Mouse (Mus musculus): ENCODE measurements at regions not wholly inside any gene's neighbourhood (a gene's known extent, or its start where the extent isn't known, plus 50 kb on each side); places are given as distances from the start of the nearest gene placed in this dataset.

DNA sequence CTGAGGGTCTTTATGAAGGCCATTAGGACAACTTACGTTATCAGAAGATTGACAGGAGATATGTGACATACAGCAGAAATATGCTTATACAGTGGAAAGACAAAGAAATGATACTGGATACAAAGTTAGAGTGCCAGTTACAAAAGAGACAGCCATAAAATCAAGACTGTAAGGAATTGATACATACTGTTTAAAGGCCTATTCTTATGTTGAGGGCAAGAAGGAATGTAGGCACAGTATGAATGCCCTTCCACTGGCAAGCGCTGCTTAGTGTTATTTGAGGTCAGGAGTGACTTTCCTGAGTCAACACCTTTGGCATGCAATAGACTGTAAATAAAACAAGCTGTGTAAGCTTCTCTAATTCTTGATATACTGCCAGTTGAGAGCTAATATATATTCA lies 421.5 kb downstream of the Frk start:
- no peaks in the 10 kb centered on the region for H3K27me3 ChIP-seq (ENCODE audit: control insufficient read depth, insufficient read depth, low read length)
- no peak overlapping the region for H3K4me2 ChIP-seq (ENCODE audit: low read depth, low read length, severe bottlenecking)
- H3K9ac ChIP-seq (ENCODE audit: low read length): no peak overlapping the region
- no peaks in the 10 kb centered on the region for H3K36me3 ChIP-seq (ENCODE audit: control insufficient read depth, insufficient read depth, low read length)
- no peak overlapping the region for H3K27ac ChIP-seq (ENCODE audit: low read depth, low read length)
- no peak for DNase-seq (ENCODE audit: low spot score)
- 92% methylated on average over 2 of the region's 2 CpGs for WGBS
- H3K4me3 ChIP-seq (ENCODE audit: low read depth, low read length): no peak overlapping the region
- ATAC-seq (replicated peaks; ENCODE audit: low FRiP score): no peak
- no peaks in the 10 kb centered on the region for H3K9me3 ChIP-seq (ENCODE audit: control insufficient read depth, low read length)
- no peaks in the 10 kb centered on the region for H3K4me1 ChIP-seq (replicated peaks; ENCODE audit: control insufficient read depth, insufficient read depth, low read length)

DNA sequence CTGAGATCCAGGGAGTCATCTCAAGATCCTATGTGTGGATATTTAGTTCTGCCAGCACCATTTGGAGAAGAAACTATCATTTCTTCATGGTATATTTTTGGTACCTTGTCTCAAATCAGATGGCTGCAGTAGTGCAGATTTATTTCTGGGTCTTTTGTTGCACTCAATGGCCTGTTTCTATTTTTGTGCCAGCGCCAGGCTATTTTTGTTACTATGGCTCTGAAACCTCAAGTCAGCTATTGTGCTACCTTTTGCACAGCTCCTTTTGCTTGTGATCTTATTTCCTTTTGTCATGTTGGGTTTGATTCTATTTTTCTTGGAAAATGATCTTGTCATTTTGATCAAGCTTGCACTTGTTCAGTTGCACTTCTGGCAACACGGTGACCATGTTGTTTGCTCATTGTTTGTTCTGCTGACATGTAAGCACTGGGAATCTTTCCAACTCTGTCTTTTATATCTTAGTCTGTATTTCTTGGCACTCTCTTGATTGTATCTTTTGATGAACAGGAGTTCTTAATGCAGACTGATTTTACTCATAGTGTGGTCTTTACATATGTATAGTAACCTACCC lies 429.0 kb downstream of the Frk start:
- WGBS: 91% methylated on average over 2 of the region's 2 CpGs
- Histone ChIP-seq H3K4me3 (ENCODE audit: low read depth, low read length) (no peak overlapping the region), H3K9me3 (ENCODE audit: control insufficient read depth, low read length) (no peaks in the 10 kb centered on the region), H3K36me3 (ENCODE audit: control insufficient read depth, insufficient read depth, low read length) (no peaks in the 10 kb centered on the region), H3K4me2 (ENCODE audit: low read depth, low read length, severe bottlenecking) (no peak overlapping the region), H3K4me1 (replicated peaks; ENCODE audit: control insufficient read depth, insufficient read depth, low read length) (no peaks in the 10 kb centered on the region), H3K27me3 (ENCODE audit: control insufficient read depth, insufficient read depth, low read length) (no peaks in the 10 kb centered on the region), H3K9ac (ENCODE audit: low read length) (no peak overlapping the region), H3K27ac (ENCODE audit: low read depth, low read length) (no peak overlapping the region)
- DNase-seq (ENCODE audit: low spot score): no peak
- ATAC-seq (replicated peaks; ENCODE audit: low FRiP score): no peak
